Mouse (Mus musculus) C2C12 (cell line): ENCODE measurements around the gene Lsm6.

ENCODE experiments used
- CEBPB ChIP-seq: IDR thresholded peaks from one replicate; pipeline ENCODE4 v1.6.1; 2011; ENCODE audit warnings: low read depth, mild to moderate bottlenecking, control low read depth, moderate library complexity
- CTCF ChIP-seq: IDR thresholded peaks from one replicate; pipeline ENCODE4 v1.5.1; 2011; ENCODE audit not compliant: control insufficient read depth, insufficient read depth, insufficient read length
- FOSL1 ChIP-seq: IDR thresholded peaks from one replicate; pipeline ENCODE4 v1.8.0; 2011; ENCODE audit warnings: mild to moderate bottlenecking, low read length; ENCODE audit not compliant: poor library complexity, insufficient read depth, severe bottlenecking
- MAX ChIP-seq: IDR thresholded peaks from one replicate; pipeline ENCODE4 v1.6.1; 2011; ENCODE audit warnings: mild to moderate bottlenecking, control low read depth
- MYOD1 ChIP-seq: IDR thresholded peaks from one replicate; pipeline ENCODE4 v1.6.1; 2011; ENCODE audit warnings: low read depth; ENCODE audit not compliant: control insufficient read depth, insufficient read length
- MYOG ChIP-seq: IDR thresholded peaks from one replicate; pipeline ENCODE4 v1.6.1; 2011; ENCODE audit not compliant: control insufficient read depth, insufficient read length; ENCODE audit errors: extremely low read depth
- USF1 ChIP-seq: IDR thresholded peaks from one replicate; pipeline ENCODE4 v1.6.1; 2011; ENCODE audit warnings: low read depth, mild to moderate bottlenecking, control low read depth, moderate library complexity

GRCm38 (mm10) chr8:78807283-78807682, 13.7 kb downstream of the Lsm6 start:
- no peak for TF ChIP-seq CTCF
- no peak for TF ChIP-seq MAX
- TF ChIP-seq USF1, result no peak
- no peak for TF ChIP-seq MYOD1
- TF ChIP-seq CEBPB, result no peak
- no peak for TF ChIP-seq MYOG
- TF ChIP-seq FOSL1, result no peak
